Mouse (Mus musculus) midbrain, embryonic 12.5 days (tissue): ENCODE measurements around the gene Syap1. TPM values are rescaled to one million over a fixed set of nuclear protein-coding genes. Genes with fewer than 3 reads are reported as not detected.

ENCODE experiments used
- ATAC-seq: fragments of 200-750 bp; cut with Nextera tagmentation; 2 replicates; pipeline ENCODE4 v1.8.0; 2017; ENCODE audit warnings: low read depth, moderate TSS enrichment, moderate library complexity; ENCODE audit not compliant: low FRiP score
- H3K27ac ChIP-seq: fragments of 300-500 bp; sonication (generic); replicated peaks from 2 replicates; pipeline ENCODE4 v1.5.1; 2016; ENCODE audit warnings: mild to moderate bottlenecking
- H3K27me3 ChIP-seq: fragments of 300-500 bp; sonication (generic); 2 replicates; pipeline ENCODE4 v1.6.1; 2016; ENCODE audit warnings: mild to moderate bottlenecking
- H3K36me3 ChIP-seq: fragments of 300-500 bp; sonication (generic); 2 replicates; pipeline ENCODE4 v1.6.1; 2016
- H3K4me1 ChIP-seq: fragments of 300-500 bp; sonication (generic); 2 replicates; pipeline ENCODE4 v1.6.1; 2016
- H3K4me2 ChIP-seq: fragments of 300-500 bp; sonication (generic); replicated peaks from 2 replicates; pipeline ENCODE4 v1.6.1; 2016; ENCODE audit warnings: mild to moderate bottlenecking, moderate library complexity
- H3K4me3 ChIP-seq: fragments of 300-500 bp; sonication (generic); 2 replicates; pipeline ENCODE4 v1.5.1; 2016; ENCODE audit warnings: mild to moderate bottlenecking
- H3K9ac ChIP-seq: fragments of 300-500 bp; sonication (generic); replicated peaks from 2 replicates; pipeline ENCODE4 v1.6.1; 2016; ENCODE audit warnings: mild to moderate bottlenecking, moderate library complexity
- H3K9me3 ChIP-seq: fragments of 300-500 bp; sonication (generic); 2 replicates; pipeline ENCODE4 v1.6.1; 2016; ENCODE audit warnings: mild to moderate bottlenecking
- WGBS: fragments of 180-500 bp; shearing (Covaris S2); methylation state at CpG from one replicate; pipeline ENCODE4 v1.1.7; 2016; 5-methylcytosine and 5-hydroxymethylcytosine counted together
- microRNA counts: library from miRNA; unstranded; fragments of <30 nt; microRNA quantifications from one replicate; lab custom pipeline; 2017
- microRNA-seq: library from miRNA; unstranded; fragments of <30 nt; microRNA quantifications from one replicate; pipeline ENCODE4, GENCODE M21; 2017
- polyA plus RNA-seq: library from polyadenylated mRNA; unstranded; fragments of >200 nt; fragmentation: Nextera tagmentation; extraction: Ambion mirVana; gene quantifications from 2 replicates; pipeline ENCODE4 v1.2.1, GENCODE M21; 2016

The Syap1 gene
- polyA plus RNA-seq, 1 experiment from 2014 or later: 36.0 TPM

GRCm38 (mm10) chrX:162829203-162829708 lies 59.0 kb downstream of the Syap1 start, which contains the start of gene Txlng:
Txlng (minus strand) TSS chrX:162829454.
- peak; percentile 99 for ATAC-seq
- H3K4me2 ChIP-seq: peak within 1 kb of the TSS; percentile 83
- 17% methylated on average over 37 of the region's 37 CpGs for WGBS
- H3K9ac ChIP-seq: peak within 1 kb of the TSS; percentile 56
- 0 out of 2 replicates have a peak, but pooled peaks cover 4% of the 10 kb centered on the region for H3K4me1 ChIP-seq
- no peaks in the 10 kb centered on the region for H3K9me3 ChIP-seq
- H3K36me3 ChIP-seq: no peaks in the 10 kb centered on the region
- H3K27ac ChIP-seq: no peak within 1 kb of the TSS
- peaks cover 12% of the 10 kb centered on the region; the same call in 1 of the 2 replicates for H3K27me3 ChIP-seq
- peak within 1 kb of the TSS; percentile 56 for H3K4me3 ChIP-seq

GRCm38 (mm10) chrX:162828783-162829182 lies 59.5 kb downstream of the Syap1 start:
- 25% methylated on average over 20 of the region's 20 CpGs for WGBS
- Histone ChIP-seq H3K27me3 (peaks cover 12% of the 10 kb centered on the region; the same call in 1 of the 2 replicates), H3K9ac (peak overlapping the region; percentile 56), H3K4me3 (peak overlapping the region; percentile 56), H3K27ac (no peak overlapping the region), H3K9me3 (no peaks in the 10 kb centered on the region), H3K36me3 (no peaks in the 10 kb centered on the region), H3K4me1 (0 out of 2 replicates have a peak, but pooled peaks cover 4% of the 10 kb centered on the region), H3K4me2 (peak overlapping the region; percentile 83)
- ATAC-seq: peak; percentile 36

- H3K27ac ChIP-seq: no peak overlapping the region
- peaks cover 12% of the 10 kb centered on the region; the same call in 1 of the 2 replicates for H3K27me3 ChIP-seq
- H3K4me3 ChIP-seq: peak overlapping the region; percentile 56
- H3K36me3 ChIP-seq: no peaks in the 10 kb centered on the region
- H3K9ac ChIP-seq: peak overlapping the region; percentile 56; the same call in 1 of the 2 replicates
- 46% methylated on average over 6 of the region's 6 CpGs for WGBS
- ATAC-seq: no peak
- H3K9me3 ChIP-seq: no peaks in the 10 kb centered on the region
- H3K4me2 ChIP-seq: peak overlapping the region; percentile 83
- 0 out of 2 replicates have a peak, but pooled peaks cover 4% of the 10 kb centered on the region for H3K4me1 ChIP-seq
Observed at GRCm38 (mm10) chrX:162828016-162828415, 60.2 kb downstream of the Syap1 start.

MicroRNAs within 50 kb of the gene (microRNA counts, 519-probe panel; counts per million panel counts)
- not detected for microRNA mmu-miR-3473 (lab: Ali Mortazavi, UCI)

Small RNA genes lying within 50 kb of the gene (microRNA-seq; reads per million reads assigned to microRNA genes)
- not detected for gene Mir3473a

Other genes with a start within 250 kb of the Syap1 start
- gene Reps2, start 244.8 kb downstream of the Syap1 start, polyA plus RNA-seq: 1.7 and 2.0 TPM in 2 replicates
- gene Rbbp7, start 128.0 kb downstream of the Syap1 start, polyA plus RNA-seq: 272 and 288 TPM in 2 replicates
- 18.6 and 18.7 TPM in 2 replicates for gene Txlng, start 59.0 kb downstream of the Syap1 start, polyA plus RNA-seq
- gene Ctps2, start 12.8 kb upstream of the Syap1 start, polyA plus RNA-seq: 92.5 and 96.1 TPM in 2 replicates
- gene S100g, start 76.2 kb upstream of the Syap1 start, polyA plus RNA-seq: 3.9 TPM in 1 of 2 replicates, not detected in the other